Mouse (Mus musculus): ENCODE data around the gene Itih4. TPM values are rescaled to one million over a fixed set of nuclear protein-coding genes. Genes with fewer than 3 reads are reported as not detected.

Itih4 gene
- total RNA-seq, 2 experiments from 2014 or later, result 2.7 to 6.5 TPM

DNA sequence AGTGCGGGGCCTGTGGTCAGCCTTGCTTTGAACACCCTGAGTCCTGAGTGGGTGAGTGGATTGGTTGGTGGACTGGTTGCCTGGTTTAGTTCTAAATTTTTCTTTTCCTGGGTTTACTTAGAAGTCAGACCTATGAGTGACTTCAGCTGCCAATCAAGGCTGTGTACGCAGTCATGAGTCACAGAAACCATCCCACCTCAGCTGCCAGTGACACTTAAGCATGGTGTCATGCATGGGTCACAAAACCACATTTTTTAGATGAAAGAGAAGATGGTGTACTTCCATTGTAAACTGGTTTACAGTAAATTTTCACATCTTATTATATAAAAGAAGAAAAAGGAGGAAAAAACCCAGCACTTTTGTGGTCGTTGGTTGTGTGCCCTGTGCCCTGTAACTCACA, 8.4 kb upstream of the Itih4 start:
- no peak for DNase-seq

DNA sequence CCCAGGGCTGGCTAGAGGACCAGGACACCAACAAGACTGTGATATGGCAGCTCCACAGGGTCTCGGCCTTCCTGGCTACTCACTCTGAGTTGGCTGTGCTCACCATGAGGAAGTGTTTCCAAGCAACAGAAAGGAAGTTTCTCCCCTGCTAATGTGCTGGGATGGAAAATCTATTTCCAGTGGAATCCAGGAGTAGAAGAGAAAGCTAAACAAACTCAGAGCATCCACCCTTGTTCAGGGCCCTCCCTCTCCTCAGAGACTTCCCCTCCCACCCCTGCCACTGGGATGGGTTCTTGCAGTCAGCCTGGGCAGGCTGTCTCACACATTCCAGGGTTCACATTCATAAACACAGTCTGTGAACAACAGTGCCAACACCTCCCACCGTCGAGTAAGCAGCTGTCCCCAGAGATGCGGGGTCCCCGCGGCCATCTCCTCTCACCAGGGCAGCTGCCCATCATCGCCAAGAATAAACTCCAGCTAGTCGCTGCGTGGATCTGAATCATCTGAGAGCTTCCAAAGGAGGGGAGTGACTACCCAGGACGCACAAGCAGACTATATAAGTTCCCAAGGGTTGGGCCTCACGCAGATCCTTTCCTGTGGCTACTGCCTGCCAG, 7.2 kb upstream of the Itih4 start, which contains the start of gene Mustn1:
Gene Mustn1, plus strand, starts transcription at position 243 of the 614 bp plus-strand sequence.
- DNase-seq, result peak; percentile 55 to 56
- intact Hi-C loops (cut with DNase I), result no loop called here

More for the DNA sequence above, 8.4 kb upstream of the Itih4 start:
- intact Hi-C loops (cut with DNase I), result no loop called here

DNA sequence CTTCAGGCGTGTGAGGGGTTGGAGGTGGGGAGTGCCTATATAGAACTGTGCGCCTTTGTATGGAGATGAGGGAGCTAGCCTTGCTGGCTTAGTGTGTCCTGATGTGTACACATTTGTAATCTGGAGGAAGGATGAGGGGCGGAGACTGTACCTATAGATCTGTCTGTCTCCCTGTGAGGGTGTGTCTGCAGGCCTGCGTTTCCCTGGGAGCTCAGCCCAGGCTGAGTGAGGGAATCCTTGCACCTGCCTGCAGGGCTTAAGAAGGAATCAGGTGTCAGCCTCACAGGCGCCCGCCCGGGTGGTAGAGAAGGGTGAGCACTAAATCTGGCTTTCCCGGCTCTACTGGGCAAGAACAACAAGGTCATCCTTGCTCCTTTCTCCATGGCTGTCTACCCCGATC, 6.5 kb upstream of the Itih4 start:
- DNase-seq, result no peak
- intact Hi-C loops (cut with DNase I), result loop anchor here (5.0 kb wide), 1 partner anchor 182 kb away; no protein-coding TSS in a partner anchor

DNA sequence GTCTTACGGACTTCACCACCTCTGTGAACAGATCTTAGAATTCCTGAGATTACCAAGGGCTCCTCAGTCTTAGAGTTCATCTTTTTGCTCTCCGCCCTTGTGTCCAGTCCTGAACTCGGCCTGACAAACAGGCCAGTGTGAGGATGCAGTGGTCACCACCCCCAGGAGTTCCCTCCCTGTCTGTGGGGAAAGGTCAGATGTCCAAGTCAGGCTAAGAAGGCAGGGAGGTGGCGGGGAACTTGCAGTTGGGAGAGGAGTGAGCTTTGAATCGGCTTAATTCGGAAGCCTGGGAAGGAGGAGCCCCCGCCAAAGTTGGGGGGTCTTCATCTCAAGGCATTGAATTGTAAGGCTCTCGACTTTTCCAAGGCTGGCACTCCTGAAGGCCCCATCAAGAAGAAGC, 6.0 kb upstream of the Itih4 start:
- DNase-seq, result no peak
- intact Hi-C loops (cut with DNase I), result loop anchor here (5.0 kb wide), 1 partner anchor 183 kb away; no protein-coding TSS in a partner anchor

DNA sequence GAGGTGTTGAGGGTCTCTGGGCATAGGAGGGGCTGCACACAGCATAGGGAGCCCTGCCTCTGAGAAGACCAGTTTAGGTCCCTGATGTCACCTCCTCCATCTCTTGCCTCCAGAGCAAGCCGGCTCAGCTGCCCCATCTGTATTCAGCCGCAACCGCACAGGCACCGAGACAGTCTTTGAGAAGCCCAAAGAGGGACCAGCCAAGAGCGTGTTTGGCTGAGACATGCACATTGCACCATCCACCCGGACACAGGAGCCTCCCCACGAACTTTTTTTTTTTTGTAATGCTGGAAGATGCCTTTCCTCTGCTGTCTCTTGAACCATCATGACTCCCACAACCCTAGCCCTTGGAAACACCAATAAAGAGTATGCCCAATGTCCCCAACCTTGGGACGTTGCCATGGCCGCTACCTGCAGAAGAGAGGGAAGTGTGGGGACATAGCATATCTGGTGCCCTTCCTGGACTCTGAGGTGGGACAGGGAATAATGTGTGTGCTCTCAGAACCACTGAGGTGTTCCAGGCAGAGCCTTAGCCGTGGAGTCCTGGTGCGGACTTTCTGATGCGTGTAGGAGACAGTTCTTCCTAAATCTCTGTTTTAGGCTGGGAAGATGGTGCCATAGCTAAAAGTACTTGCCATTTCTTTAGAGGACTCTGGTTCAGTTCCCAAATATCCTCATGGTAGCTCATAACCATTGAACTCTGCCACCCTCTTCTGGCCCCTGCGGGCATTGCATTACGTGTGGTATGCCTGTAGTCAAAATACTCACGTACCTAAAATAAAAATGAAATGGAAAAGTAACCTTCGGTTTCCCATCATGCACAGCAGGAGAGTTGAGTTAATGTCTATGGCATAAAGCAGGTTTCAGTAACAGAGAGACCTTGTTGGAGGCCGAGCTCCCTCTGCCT, 5.2 kb upstream of the Itih4 start:
- intact Hi-C loops (cut with DNase I), result loop anchor here (1.0 to 5.0 kb wide), 2 partner anchors 14 to 184 kb away; no protein-coding TSS in a partner anchor
- DNase-seq, result peak; percentile 72 to 81

DNA sequence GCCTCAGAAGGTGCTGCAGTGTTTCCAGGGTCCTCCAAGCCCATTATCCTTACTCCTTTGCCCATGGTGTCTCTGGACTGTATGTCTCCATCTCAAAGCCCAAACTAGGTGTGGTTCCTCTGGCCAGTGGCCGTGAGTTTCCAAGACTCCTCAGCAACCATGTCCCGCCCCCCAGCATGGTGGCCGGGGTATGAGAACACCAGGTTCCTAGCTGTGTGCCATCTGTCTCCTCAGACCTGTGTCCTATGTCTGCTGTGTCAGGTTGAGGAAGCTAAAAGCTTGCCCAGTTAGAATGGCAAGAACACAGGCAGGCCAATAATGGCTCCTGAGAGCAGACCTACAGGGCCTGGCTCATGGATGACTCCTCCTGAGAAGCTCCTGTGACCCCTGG, 4.6 kb upstream of the Itih4 start:
- DNase-seq, result no peak
- intact Hi-C loops (cut with DNase I), result loop anchor here (1.0 to 5.0 kb wide), 2 partner anchors 14 to 184 kb away; no protein-coding TSS in a partner anchor

DNA sequence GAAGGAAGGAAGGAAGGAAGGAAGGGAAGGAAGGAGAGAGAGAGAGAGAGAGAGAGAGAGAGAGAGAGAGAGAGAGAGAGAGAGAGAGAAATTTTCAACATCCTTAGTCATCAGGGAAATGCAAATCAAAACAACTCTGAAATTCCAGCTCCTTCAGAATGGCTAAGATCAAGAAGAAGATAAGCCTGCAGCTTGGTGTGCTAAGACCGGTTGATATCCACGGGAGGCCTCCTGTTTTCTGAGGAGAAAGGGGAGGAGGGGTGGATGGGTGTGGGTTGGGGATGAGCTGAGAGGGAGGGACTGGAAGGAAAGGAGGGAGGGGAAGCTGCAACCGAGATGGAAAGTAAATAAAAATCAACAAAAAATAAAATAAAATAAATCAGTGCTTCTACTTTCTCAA, 978 bp upstream of the Itih4 start:
- intact Hi-C loops (cut with DNase I), result loop anchor here (5.0 kb wide), 1 partner anchor 57 kb away; the partner anchor contains the start of gene Itih1
- DNase-seq, result no peak

DNA sequence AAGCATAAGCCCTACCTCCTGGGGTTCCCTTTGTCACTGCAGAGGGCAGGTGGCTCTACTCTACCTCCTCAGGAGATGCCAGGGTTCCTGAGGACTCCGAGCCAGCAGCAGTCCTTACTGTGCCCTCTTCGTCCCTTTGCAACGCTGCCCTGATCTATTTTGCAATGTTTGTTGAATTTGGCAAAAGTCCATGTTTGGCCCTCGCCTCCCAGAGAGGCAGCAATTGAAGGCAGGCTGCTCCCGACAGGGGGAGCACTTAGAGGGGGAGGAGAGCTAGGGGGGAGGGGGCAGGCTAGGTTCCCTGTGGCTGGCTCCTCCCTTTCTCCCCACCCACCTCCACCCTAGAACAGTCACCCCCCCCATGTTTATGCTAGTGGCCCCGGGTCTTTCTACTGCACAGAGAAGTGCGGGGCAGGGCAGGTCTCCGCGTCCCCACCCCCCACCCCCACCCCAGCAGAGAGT, 2.0 kb downstream of the Itih4 start:
- intact Hi-C loops (cut with DNase I), result loop anchor here (5.0 kb wide), 1 partner anchor 54 kb away; the partner anchor contains the start of gene Itih1
- DNase-seq, result peak; percentile 65 to 71

DNA sequence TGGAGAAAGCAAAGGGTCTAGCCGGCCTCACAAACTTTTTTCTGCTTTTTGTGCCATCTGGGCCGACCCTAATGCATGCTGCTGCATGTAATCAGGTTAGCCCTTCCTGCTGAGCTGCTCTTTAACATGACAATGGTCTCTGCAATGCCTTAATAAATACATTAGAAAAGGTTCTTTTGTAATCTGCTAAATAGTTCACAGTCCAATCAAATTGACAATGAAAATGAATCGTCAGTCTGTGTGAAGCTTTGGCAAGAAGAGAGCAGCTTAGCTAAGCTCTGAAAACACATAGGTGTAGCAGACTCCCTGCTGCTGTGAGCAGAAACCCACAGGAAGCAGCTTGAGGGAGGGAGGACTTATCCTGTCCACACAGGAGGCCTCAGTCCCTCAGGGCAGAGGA, 13.7 kb downstream of the Itih4 start:
- intact Hi-C loops (cut with DNase I), result no loop called here

DNA sequence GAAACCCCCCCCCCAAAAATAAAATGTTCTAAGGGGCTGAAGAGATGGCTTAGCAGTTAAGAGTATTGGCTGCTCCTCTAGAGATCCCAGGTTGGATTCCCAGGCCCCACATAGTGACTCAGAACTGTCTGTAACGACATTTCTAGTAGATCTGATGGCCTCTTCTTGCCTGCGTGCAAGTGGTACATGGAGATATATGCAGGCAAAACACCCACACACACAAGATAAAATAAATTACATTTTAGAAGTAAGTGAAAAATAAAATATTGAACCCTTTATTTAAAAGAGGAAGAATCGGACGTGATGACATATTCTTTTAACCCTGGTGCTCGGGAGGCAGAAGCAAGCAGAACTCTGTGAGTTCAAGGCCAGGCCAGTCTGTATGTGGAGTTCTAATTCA, 16.4 kb downstream of the Itih4 start:
- no peak for DNase-seq
- intact Hi-C loops (cut with DNase I), result no loop called here

More for the DNA sequence above, 13.7 kb downstream of the Itih4 start:
- no peak for DNase-seq

DNA sequence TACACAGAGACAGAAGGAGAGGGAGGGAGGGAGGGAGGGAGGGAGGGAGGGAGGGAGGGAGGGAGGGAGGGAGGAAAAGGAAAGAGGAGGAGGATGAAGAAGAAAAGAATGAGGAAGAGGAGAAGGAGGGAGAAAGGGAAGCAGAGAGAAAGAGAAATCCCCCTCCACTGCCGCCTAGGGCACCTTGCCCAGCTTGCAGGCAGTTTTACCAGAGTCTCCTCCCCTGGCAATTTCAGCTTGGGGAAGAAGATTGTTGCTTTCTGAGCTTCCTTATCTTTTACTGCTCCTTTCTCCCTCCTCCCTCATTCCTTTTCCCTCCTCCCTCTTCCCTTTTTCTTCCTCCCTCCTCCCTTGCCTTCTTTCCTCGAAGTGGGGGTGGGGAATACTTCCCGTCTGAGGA, 16.8 kb downstream of the Itih4 start:
- DNase-seq, result no peak
- intact Hi-C loops (cut with DNase I), result no loop called here

DNA sequence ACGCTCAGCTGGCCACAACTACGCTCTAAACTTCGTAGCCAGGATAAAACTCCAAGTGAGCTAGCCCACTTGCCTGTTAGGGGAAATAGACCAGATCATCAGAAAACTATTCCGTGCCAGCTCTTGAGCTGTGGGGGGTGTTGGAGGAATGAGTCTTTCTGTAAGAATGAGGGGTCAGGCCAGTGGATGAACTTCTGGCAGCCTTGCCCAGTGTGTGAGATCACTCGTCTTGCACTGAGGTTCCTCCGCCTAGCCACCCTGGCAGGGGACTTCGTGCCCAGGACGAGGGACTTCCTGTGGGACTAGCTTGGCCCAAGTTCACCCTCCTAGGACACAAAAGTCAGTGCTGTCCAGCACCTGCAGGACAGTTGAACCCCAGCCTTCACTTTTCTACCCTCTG, 18.0 kb downstream of the Itih4 start:
- no peak for DNase-seq
- intact Hi-C loops (cut with DNase I), result no loop called here

DNA sequence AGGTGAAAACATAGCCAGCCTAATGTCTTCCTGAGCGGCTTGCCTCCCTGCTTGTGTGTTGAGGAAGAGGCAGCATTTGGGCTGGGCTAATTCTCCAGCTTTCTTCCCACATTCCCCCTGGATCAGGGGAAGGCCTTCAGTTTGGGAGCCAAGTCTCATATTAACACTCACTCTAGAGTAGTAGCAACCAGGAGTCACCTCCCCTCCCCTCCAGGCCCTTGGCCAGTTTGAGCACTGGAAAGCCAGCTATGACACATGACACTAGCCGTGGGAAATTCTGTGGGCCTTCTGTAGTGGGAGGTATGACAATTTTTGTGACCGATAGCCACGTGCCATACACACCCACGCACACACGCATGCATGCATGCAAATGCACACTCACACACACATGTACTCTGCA, 19.7 kb downstream of the Itih4 start:
- DNase-seq, result no peak
- intact Hi-C loops (cut with DNase I), result no loop called here

DNA sequence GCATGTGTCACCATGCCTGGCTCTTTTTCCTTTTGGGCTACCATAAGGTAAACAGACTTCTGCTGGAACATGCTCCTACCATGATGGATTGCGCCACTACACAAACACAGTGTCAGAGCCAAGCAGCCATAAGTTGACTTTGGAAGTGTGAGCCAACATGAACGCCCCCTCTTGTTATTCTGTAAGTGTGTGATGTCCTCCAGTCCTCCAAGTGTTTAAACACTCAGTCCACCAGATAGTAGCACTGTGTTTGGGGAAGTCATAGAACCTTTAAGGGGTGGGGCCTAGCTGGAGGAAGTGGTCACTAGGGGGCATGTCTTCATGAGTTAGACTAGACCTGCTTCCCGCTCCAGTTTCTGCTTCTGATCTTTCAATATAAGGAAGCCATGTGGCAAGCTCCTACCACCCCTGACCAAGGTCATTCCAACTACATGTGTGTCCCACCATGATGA, 21.6 kb downstream of the Itih4 start:
- intact Hi-C loops (cut with DNase I), result no loop called here

DNA sequence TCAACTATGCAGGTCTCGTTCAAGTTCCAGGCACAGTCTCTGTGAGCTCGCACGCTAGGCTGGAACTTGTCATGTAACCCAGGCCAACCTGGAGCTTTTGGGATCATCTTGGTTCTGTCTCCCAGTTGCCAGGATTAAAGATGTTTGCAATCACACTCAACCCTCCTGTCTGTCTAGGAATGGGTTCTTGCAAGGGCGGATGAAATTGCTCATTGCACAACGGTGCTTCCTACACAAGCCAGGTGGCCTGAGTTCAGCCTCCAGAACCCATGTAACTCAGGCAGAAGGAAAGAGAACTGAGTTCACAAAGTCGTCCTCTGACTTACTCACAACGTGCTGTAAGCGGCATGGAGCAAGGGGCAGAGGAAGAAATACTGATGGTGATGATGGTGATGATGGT, 24.9 kb downstream of the Itih4 start:
- DNase-seq, result no peak
- intact Hi-C loops (cut with DNase I), result no loop called here

More for the DNA sequence above, 21.6 kb downstream of the Itih4 start:
- DNase-seq, result no peak

DNA sequence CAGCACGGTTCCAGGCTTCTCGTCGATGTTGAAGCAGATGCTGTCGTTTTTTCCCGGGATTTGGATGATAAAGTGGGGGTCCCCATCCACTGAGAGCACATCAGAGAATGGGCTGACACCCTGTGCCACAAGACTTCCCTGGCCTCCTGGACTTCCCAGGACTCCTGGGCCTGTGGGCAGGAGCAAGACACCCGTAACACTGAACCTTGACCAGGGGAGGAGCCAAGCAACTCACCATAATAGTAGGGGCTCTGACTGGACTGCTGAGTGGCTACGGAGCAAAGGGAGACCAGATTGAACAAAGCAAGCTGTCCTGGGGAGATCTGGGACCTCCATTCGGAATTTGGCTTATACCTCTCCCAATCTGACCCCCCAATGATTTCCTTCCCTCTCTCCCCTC, 26.4 kb downstream of the Itih4 start:
- intact Hi-C loops (cut with DNase I), result no loop called here
- no peak for DNase-seq

DNA sequence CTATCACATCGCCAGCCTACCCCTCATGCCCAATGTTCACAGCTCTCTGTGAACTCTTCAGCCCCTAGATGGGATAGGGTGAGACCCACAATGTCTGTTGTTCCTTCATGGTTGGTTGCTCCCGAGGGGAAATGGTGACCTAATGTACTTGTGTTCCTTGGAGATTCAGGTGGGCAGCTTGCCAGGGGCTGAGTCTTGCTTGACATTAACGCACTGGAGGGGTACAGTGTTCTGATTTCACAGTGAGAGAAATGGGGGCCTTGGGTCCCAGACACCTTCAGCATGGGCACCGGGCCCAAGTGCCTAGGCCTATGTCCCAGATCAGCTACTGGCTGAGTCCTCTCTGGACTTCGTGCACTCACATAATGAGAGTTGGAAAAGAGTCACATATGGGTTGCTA, 27.1 kb downstream of the Itih4 start:
- no peak for DNase-seq
- intact Hi-C loops (cut with DNase I), result no loop called here

DNA sequence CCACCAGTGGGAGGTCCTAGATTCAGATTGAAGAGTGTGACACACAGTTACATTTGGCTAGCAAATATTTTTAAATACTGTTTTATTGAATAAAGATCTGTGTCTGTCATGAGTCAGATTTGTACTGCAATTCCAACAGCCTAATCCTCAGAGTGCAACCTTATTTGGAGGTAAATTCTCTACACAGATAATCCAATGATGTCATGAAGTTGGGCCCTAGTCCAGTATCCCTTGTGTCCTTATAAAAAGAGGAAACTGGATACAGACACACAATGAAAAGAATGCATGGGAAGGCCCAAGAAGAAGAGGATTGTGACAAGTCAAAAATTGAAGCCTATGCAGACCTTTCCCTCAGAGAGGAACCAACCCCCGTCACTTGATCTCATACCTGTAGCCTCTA, 30.2 kb downstream of the Itih4 start:
- intact Hi-C loops (cut with DNase I), result no loop called here

DNA sequence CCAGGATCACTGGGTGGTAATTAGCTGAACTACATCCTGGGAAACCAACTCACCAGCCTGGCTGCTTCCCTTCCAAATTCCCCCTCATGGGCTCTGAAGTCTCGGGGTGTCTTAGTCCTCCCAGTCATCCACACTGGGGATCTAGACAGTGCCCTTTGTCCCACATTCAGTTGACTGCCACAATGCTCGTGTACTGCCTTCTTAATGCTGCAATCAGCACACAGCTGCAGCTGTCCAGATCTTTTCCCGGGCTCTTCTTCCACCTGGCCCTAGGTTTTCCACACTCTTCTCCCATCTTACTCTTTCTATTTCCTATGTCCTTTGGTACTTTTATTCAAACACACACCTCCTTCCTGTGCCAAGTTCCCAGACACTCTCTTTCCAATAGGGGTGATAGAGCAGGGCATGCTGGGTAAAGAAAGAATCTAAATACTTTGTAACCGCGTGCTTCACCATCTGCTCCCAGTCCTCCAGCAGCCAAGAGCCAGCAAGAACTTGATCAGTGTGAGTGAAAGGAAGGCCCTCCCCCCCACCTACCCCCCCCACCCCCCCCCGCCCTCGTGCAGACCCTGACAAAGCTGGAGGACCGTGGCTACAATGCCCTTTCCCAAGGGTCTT, 35.9 kb downstream of the Itih4 start:
- no peak for DNase-seq
- intact Hi-C loops (cut with DNase I), result no loop called here

More for the DNA sequence above, 30.2 kb downstream of the Itih4 start:
- no peak for DNase-seq

DNA sequence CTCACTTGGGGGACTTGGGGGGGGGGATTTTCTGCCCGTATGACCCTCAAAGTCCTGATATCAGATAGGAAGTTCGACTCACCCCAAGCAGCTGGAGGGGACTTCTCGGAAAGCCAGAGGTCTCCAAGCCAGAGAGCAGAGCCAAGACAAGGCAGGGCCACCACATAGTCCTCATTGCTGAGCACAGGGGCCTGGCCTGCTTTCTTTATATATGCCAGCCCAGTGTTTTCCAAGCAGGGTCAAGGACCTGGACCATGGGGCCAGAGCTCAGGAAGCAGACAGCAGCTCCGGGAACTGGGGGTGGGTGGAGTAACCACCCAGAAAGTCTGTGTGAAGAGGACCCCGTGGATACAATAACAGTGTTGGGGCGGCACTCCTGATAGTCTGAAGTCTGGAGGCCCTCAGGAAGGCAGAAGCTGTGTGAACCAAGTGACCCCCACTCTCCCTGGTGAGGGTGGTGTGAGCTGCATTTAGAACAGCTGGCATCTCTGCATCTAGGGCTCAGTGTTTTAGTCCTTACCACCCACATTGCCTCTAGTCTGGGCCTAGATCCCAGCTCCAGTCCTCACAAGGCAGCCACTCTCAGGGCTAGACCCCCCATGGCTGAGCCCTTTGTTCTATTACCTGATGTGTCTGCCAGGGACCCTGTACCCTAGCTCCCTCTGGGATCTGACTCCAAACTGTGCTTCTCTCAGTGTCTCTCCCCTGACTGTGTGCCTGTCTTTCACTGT, 37.3 kb downstream of the Itih4 start, which contains the start of gene Itih3:
Gene Itih3, minus strand, starts transcription at position 386 of the 731 bp plus-strand sequence.
- intact Hi-C loops (cut with DNase I), result no loop called here

More for the DNA sequence above, 37.3 kb downstream of the Itih4 start, which contains the start of gene Itih3:
- no peak for DNase-seq
